Mouse (Mus musculus): ENCODE data around the gene Ddx59.
A peak's percentile ranks its signal among the peaks of the same experiment; 100 is the strongest.

Gene Ddx59

DNA sequence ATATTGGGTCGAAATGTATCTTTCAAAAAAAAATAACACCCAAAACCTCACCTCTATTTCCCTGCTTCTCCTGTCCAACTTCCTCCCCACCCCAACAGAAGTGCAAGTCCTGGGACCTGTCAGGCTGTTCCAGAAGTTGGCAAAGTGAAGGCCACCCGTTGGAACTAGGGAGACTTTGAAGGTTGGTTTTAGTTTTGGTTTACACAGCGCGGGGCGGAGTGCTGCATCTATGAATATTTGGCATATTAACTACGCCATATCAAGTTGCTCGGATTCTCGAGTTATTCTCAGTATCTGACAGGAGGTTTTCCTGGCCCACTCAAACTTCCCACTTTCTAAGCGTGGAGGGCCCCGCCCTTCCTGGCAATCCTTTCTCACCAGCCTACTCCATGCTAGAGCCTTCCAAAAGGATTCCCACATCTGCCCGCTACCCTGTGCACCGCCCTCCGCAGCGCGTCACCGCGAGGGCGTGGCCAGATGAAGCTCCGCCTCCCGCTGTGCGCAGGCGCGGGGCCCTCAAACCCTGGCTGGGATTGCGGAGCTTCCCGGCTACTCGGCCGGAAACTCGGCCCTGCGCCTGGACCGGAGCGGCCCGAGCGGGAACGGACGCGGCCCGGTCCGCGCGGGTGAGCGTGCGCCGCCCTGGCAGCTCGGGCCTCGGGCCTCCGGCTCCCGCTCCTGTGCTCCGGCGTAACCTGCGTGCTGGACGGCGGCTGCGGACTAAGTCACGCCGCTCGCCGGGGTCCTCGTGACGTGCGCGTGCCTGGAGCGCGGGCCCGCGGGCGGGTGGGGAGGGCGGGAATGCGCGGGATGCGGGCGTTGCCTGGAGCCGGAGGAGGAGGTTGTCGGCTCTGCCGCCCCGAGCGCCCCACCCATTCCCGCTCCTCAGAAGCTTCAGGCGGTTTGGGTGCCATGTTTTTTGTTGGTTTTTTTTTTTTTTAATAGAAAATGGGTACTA is at the start of gene Ddx59:
Gene Ddx59 (plus strand): TSS at position 474 of the 958 bp plus-strand sequence.
- peak; percentile 97 for DNase-seq (ENCODE audit: low read depth)

DNA sequence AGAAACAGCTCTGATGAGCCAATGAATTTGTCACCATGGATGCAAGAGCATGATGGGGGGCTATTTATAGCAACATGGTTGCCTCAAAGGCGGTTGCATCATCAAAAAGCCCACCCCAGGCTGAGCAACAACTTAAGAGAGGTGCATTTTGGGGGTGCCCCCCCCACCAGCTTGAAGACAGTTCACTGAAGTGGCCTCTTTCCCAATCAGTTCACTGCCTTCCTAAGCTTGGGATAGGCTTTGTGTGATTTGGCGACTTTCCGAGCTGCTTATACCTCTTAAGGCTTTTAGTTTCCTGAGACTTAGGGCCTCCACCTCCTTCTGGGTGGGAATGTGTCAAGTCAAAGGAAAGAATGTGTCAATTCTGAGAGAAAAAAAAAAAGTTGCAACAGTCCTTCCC is 49.1 kb upstream of the Ddx59 start:
- DNase-seq (ENCODE audit: low read depth): no peak

DNA sequence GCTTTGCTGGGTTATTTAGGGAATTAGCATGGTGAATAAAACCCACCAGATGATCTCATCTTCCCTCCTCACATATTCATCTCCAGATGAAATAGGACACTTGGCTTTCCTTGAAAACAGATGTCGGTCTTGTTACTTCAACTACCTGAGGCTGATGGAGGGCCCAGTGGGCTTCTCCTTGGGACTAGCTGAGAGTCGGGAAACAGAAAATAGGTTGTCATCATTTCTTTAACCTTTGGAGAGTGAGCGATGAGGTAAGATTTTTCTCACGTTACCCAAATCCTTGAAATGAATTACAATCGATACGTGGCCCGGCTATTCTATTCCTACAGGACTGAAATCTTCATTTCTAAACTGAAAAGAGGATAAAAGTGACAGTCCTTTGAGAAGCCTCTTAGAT is 35.8 kb upstream of the Ddx59 start:
- DNase-seq (ENCODE audit: low read depth): no peak

DNA sequence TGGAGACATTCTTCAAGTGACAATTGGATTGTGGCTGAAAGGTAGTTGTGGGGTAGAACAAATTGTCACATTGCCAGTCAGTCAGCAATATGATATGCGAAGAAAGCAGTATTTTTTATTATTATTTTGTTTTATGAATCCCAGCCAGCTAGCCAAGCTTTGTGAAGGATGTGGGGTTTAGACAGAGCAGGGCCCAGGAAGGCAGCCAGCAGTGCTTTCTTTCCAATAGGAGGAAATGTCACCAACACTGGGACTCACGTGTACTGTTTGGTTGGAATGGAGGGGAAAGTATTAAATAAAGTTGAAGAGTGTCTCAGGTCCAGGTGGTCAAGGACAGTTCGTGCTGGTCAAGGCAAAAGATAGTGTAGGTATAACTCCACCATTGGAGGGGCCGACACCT is 34.9 kb upstream of the Ddx59 start:
- DNase-seq (ENCODE audit: low read depth): no peak

DNA sequence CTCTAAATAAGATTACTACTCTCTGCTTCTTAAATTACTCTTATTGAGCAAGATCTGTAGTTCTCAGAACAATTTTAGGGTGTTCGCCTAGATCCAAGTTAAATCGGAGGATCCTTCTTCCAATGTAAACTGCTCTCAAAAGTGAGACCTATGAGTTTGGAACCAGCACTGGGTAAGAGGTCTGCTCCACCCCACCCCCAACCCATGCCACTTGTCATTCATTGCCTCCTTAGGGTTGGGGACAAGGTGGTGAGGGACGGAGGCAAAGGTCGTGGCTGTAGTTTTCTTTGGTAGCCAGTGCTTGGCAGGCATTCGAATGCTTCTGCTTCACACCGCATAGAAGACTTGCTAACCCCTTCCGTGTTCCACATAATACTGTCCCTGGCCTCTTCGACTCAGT is 34.5 kb upstream of the Ddx59 start:
- DNase-seq (ENCODE audit: low read depth): no peak

DNA sequence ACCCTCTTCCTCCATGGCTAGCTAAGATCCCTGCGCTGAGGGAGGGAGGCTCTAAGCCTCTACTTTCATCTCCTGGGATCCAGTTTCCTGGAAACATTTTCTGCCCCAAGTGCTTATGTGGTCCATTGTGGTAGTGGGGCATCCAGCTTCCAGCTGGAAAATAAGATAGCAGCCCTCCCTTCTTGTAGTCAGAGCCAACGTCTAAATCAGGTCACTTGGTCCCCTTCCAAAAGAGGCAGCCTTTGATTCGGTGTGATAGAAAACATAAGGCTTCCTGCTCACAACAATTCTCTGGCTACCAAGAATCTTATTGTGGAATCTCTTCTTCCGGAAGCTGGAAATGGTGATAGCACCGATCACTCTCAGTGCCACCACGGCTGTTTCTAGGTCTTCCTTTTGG is 33.9 kb upstream of the Ddx59 start:
- no peak for DNase-seq (ENCODE audit: low read depth)

DNA sequence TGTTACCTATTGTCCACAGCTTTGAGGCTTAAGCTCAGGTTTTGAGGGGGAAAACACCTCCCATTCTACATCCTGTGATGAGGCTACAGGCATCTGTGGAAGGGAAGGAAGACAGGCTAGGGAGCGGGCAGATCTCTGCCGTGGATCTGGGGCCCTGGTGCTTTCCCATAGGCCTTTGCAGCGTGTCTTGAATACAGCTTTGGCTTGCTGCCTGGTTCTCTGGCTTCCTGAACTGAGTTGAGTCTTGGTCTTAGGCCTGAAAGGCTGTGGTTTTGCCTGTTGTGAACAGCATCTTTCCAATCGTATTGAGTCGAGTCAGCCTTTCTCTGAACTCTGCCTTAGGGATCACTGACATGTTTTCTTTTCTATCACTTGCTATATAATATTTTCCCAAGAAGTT is 33.5 kb upstream of the Ddx59 start:
- DNase-seq (ENCODE audit: low read depth): no peak

DNA sequence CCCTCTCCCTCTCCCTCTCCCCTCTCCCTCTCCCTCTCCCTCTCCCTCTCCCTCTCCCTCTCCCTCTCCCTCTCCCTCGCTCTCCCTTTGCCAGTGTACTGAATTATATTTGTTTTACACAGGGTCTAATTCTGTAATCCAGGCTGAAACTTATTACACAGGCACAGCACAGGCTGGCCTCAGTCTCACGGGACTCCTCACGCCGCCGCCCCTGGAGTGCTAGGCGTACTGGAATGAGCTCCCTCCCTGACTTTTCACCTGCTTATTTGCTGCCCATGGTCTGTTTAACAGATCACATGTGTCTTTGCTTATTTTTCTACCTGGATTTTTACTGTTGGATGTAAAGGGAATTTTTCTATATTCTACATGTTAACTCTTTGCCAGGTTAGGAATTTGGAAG is 28.2 kb upstream of the Ddx59 start:
- DNase-seq (ENCODE audit: low read depth): no peak

DNA sequence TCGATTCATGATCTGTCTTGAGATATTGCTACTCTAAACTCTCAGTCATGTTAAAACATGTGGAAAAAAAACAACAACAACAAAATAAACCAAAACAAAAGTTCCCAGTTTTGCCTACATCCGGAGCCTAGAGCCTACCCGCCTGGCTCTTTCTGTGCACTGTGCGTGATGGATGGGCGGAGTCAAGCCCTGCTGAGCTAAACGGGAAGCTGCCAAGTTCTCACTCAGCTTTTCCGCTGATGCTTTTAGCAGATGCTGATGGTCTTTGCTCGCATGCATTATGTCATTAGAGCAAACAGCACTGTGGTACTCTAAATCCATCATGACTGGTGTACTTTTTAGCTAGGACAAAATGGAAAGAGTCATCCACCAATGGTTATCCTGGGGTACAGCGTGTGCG is 20.6 kb upstream of the Ddx59 start:
- DNase-seq (ENCODE audit: low read depth): peak; percentile 17

DNA sequence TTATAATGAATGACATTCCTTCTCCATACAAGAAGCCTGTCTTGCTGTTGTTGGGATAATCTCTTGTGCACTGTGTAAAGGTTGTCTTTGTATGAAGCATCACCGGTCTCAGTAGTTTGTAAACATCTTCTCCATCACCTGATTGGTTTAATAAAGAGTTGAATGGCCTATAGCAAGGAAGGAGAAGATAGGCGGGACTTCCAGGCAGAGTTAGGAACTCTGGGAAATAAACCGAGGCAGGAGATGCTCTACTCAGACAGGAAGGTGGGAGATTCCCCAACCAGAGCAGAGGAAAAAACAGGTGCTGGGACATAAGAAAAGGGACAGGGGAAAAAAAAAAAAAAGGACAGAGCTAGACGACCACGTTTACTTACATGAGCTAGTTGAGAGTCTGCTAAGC is 20.0 kb upstream of the Ddx59 start:
- DNase-seq (ENCODE audit: low read depth): no peak

DNA sequence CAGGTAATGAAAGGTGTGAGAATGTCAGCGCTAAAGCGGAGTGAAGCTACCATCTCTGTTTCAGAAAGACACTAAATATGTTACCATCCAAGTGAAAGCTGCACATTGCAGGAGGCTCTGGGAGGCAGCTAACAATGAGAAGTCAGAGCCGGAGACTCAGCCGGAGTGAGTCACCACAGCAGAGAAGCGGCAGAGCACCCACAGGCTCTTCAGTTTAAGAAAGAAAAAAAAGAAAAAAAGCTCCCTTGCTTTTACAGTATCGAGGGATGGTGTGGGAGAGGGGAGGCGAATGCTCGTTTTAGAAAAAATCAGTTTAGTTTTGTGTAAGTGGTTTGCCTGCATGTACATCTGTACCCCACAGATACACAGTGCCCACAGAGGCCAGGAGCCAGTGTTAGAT is 13.8 kb upstream of the Ddx59 start:
- DNase-seq (ENCODE audit: low read depth): no peak

DNA sequence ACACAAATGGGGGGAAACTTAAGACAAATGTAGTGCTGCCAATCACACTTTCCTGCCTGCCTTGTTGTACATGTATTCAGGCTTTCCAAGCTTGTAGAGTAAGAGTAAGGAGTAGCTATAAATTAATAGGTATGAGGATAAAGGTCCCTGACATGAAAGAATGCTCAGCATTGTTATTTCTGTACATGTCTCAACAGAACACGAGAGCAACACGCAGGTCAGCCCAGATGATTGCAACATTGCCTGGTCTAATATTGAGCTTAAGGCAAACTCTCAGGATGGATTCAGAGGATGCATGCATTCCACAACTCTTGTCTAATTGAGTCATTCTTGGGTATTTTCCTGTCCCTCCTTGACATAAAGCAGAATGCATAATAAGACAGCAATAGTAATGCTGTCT is 5.4 kb upstream of the Ddx59 start:
- DNase-seq (ENCODE audit: low read depth): no peak

DNA sequence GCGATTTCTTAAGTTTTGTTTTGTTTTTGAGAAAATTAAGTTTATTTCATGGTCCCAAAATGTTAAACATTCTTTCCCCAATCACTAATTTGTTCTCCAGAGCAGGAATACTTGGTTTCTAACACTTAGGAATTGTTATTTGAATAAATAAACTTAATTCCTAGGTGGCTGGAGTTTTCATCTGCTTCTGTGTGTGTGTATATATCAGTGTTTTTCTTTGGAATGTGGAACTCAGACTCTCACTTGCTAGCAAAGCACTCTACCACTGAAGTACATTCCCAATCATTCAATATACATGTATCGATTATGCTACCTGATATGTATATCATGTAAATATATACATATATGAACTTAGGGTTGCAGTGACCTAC is 670 bp downstream of the Ddx59 start:
- DNase-seq (ENCODE audit: low read depth): no peak

DNA sequence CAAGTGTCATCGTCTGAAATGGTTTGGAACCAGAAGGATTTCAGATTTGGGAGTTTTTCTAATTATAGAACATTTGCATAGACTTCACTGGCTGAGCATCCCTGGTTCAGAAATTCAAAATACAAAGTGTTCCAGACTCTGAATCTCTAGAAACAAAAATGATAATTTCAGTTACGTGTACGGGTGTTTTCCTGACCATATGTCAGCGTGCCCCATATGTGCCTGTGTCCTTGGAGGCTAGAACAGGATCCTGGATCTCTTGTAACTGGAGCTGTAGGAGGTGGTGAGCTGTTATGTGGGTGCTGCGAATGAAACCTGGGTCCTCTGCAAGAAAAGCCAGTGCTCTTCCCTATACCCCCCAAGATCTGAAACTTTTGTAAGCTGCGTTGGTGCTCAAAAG is 3.3 kb downstream of the Ddx59 start:
- DNase-seq (ENCODE audit: low read depth): no peak

DNA sequence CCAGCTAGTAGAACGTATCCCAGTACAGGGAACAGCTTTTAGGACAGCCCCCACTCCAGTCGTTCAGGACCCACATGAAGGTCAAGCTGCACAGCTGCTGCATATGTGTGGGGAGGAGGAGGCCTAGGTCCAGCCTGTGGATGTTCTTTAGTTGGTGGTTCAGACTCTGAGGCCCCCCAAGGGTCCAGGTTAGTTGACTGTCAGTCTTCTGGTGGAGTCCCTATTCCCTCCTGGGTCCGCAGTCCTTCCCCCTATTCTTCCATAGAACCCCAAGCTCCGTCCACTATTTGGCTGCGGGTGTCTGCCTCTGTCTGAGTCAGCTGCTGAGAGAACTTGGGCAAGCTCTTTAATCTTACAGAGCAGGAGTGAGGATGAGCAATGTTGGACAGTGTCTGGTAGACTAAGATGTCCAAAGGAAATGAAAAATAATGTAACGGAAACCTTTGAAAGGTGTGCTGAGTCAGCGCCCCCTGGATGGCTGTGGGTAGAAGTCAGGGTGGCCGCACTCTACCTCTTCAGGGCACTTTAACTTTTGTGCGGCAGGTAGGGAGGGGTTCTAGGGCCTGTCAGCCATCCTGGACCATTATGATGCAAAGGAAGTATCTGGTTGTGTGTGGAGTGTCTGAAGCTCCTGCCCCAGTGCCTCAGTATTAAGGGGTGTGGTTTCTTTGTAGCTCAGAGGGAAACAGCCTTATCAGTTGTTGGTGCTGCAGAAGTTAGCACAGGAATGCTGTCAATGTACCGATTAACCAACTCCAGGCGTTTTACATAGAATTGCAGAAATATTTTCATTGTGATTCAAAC is 12.3 kb downstream of the Ddx59 start:
- no peak for DNase-seq (ENCODE audit: low read depth)

DNA sequence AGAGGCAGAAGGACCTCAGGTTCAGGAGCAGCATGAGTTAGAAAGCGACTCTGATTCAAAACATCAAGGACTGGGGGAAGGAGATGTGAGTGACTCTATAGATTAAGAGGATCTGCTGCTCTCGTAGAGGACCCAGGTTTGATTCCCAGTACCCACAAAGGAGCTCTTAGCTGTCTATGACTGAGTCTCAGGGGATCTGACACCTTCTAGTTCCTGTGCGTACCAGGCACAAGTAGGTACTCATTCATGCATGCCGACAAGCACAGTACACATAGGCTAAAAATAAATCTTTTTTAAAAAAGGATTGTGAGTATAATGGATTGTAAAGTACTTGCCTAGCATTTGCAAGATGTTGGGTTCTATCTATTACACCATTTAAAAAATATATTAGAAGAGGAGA is 13.9 kb downstream of the Ddx59 start:
- DNase-seq (ENCODE audit: low read depth): no peak

DNA sequence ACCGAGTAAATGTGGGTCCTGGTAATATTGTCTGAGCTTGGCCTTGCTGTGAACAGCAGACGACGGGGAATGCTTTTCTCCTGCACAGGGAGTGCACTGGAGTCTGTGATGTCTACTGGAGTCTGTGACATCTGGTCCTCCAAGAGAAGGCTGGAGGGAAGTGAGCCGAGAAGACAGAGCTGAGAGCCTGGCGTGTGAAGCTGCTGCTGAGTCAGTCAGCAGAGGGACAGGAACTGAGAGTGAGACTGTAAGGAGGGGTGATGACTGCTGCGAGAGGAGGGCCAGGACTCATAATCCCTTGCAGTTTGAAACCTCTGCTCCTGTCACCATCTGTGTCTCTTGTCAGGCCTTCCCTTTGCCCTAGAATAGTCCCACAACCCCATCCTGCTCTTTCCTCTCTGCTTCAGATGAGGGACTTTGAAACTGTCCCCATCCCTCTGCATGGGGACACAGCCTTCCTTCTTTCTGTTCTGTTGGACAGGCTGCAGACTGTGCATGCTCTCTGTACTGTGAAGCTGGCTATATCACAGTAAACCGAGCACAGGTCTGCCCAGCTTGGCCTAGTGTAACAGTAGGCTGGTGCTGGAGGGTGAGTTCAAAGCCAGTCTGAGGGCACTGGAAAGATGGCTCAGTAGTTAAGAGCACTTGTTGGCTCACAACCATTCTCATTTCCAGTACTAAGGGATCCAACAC is 15.2 kb downstream of the Ddx59 start:
- no peak for DNase-seq (ENCODE audit: low read depth)

DNA sequence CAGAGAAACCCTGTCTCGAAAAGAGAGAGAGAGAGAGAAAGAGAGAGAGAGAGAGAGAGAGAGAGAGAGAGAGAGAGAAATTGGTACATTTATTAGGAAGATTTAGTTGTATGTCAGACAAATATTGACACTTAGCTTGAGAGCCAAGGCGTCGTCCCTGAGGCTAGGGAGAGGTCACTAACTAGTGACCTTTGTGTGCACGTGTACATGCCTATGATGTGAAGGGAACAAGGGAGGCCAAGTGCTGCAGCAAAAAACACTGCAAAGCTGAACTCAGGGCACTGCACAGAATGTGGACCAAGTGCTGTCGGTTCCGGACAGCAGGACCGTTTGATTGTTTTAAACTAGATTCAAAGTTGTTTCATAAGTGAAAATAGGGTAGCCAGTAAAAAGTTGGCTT is 25.7 kb downstream of the Ddx59 start:
- DNase-seq (ENCODE audit: low read depth): no peak

DNA sequence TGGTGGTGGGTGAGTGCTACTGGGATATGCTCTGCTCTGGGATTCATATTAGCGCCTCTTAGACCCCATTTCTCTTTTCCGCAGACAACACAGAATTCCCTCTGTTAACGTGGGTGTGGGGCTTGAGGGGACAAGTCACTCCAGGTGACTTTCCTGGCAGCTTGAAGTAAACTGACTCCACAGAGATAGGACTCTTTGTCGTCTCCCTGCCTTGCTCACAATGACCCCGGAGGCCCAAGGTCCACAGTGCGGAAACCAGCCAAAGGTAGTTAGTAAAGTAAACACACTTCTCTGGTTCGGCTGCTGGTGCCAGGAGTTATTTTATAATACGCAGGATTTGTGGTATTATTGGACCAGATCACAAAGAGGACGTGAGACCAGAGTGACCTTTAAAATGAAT is 27.7 kb downstream of the Ddx59 start:
- no peak for DNase-seq (ENCODE audit: low read depth)

DNA sequence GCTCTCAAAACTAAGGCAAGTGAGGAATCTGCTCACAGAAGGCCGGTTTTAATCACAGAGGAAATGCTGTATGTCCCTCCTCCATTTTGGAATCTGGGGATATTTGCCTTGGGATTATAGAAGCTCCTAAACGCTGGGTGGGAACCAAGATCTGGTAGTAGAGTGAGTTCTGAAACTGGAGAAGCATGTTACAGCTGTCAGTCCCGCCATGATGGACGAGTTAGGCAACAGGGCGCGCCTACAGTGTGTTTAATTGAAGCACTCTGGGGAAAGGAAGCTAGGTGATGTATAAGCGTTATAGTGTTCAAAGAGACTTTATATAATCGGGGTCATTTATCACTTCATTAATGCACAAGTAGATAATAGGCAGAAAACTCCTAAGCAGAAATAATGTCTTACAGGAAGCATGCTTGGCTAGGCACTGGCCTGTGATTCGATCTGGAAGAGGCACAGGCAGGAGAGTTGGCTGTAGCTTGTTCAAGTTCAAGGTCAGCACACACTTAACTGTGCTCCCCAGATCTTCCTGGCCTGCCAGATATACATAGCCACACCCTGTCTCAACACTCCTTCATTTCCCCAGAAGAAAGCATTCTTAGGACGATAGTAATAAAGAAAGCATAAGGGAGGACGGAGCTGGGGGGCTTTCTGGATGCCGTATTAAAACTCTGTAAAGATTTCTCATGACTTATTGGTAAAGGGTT is 29.6 kb downstream of the Ddx59 start:
- no peak for DNase-seq (ENCODE audit: low read depth)

DNA sequence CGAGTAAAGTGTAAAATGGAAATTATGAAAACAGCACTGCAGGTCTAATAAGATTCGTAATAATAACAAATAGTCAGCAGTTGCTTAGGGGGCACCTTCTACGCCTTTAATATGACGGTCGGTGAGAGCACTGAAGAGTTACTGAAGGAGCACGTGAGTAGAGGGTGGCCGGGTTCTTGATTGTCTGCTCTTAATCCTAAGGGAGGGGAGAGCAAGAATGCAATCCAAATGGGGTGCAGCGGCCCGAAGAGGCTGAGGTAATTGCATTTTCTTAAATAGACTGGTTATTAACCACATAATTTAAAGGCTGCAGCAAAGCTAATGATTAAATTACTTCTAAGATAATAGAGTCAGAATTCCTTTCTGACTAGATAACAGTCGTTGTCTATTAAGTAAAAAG is 31.9 kb downstream of the Ddx59 start:
- no peak for DNase-seq (ENCODE audit: low read depth)

DNA sequence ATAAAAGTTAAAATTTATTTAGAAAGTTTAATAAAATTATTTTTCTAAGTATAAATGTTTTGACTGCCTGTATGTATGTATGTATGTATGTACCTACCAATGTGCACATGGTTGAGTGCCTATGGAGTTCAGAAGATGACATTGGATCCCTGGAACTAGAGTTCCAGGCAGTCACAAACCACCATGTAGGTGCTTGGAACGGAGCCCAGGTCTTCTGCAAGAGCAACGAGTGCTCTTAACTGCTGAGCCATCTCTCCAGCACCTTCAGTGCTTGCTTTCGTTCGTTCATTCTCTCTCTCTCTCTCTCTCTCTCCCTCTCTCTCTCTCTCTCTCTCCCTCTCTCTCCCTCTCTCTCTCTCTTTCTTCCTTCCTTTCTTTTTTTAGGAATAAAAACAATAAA is 32.3 kb downstream of the Ddx59 start:
- DNase-seq (ENCODE audit: low read depth): no peak
